Mouse (Mus musculus) spleen, adult 2 months (tissue): ENCODE data around the gene Retreg1.

Source experiments
- CTCF ChIP-seq: fragments of 200-500 bp; IDR thresholded peaks from 2 replicates; pipeline ENCODE4 v1.5.1; 2011; ENCODE audit warnings: mild to moderate bottlenecking, inconsistent platforms; ENCODE audit not compliant: insufficient read depth, insufficient read length, insufficient replicate concordance; ENCODE audit errors: extremely low read depth
- POLR2A ChIP-seq: fragments of 200-500 bp; IDR thresholded peaks from 2 replicates; pipeline ENCODE4 v1.6.1; 2011; ENCODE audit warnings: low read depth, low read length, inconsistent platforms

- no peak for TF ChIP-seq CTCF
- TF ChIP-seq POLR2A: no peak
Measured at GRCm38 (mm10) chr15:25922007-25922406, 79.0 kb downstream of the Retreg1 start.
